Mouse (Mus musculus): ENCODE measurements around the gene Etl4. TPM values are rescaled to one million over a fixed set of nuclear protein-coding genes. Genes with fewer than 3 reads are reported as not detected.

Etl4 gene
- total RNA-seq, 1 experiment, result 50.8 TPM

GRCm38 (mm10) chr2:20510061-20510460, 600.5 kb downstream of the Etl4 start:
- no peak for TF ChIP-seq CHD2 (IDR thresholded peaks at IDR 0.05; ENCODE audit: low read depth, low read length)
- TF ChIP-seq ZC3H11A (IDR thresholded peaks at IDR 0.05; ENCODE audit: borderline replicate concordance, low read depth, low read length), result no peak
- no peak for TF ChIP-seq MAFK (IDR thresholded peaks at IDR 0.05; ENCODE audit: insufficient read depth, low read depth, low read length)
- TF ChIP-seq ZNF384 (IDR thresholded peaks at IDR 0.05; ENCODE audit: low read depth, low read length), result no peak
- no peak for TF ChIP-seq HCFC1 (IDR thresholded peaks at IDR 0.05; ENCODE audit: borderline replicate concordance, insufficient read depth, low read length)
- DNase-seq (ENCODE audit: low read depth, low spot score), result no peak
- in situ Hi-C loops (cut with MboI; ENCODE audit: low sequenced_read_pairs in 2 of 2, unreplicated experiment in 2 of 2), result no loop called here

DNA sequence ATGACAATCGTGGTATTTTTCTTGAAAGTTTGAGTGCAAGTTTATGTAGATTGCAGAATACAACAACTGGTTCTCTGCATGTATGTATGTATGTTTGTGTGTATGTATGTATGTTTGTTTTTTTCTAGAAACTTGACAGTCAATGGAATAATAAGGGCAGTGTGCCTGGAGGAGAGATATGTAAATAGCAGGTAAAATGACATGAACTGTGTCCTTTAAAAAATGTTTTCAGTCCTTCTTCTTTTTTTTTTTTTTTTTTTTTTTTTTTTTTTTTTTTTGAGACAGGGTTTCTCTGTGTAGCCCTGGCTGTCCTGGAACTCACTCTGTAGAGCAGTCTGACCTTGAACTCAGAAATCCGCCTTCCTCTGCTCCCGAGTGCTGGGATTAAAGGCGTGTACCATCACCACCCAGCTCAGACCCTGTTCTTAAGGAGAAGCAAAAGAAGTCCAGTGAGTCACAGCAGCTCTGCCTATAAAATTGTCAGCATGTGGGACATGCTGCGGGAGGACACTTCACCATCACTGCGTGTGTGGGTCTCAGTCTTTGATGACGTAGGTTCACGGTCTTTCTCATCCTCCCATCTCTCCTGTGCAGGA, 606.8 kb downstream of the Etl4 start:
- Histone ChIP-seq H3K36me3 (ENCODE audit: control insufficient read depth, insufficient read depth, low read length, poor library complexity, severe bottlenecking) (no peaks in the 10 kb centered on the region), H3K4me3 (ENCODE audit: insufficient read depth in 1 of 2, low read depth in 1 of 2, low read length in 2 of 2, poor library complexity in 1 of 2, severe bottlenecking in 1 of 2) (no peak overlapping the region), H3K4me1 (ENCODE audit: control insufficient read depth in 2 of 2, insufficient read depth in 2 of 2, low read length in 2 of 2, poor library complexity in 1 of 2) (peaks cover 5 to 15% of the 10 kb centered on the region in 2 experiments), H3K27ac (ENCODE audit: insufficient read depth, low read depth, low read length, poor library complexity, severe bottlenecking) (no peak overlapping the region; the same call in 1 of the 2 replicates), H3K9ac (ENCODE audit: insufficient read depth, low read depth, low read length, poor library complexity, severe bottlenecking) (no peak overlapping the region), H3K9me3 (ENCODE audit: control insufficient read depth, insufficient read depth, low read depth, low read length) (no peaks in the 10 kb centered on the region)
- DNase-seq (ENCODE audit: low read depth, low spot score), result no peak
- in situ Hi-C loops (cut with MboI; ENCODE audit: low sequenced_read_pairs in 2 of 2, unreplicated experiment in 2 of 2), result no loop called here
- no peak for TF ChIP-seq HCFC1 (IDR thresholded peaks at IDR 0.05; ENCODE audit: borderline replicate concordance, insufficient read depth, low read length)
- peak; percentile 92 for TF ChIP-seq ZNF384 (IDR thresholded peaks at IDR 0.05; ENCODE audit: low read depth, low read length)

More at GRCm38 (mm10) chr2:20510061-20510460, 600.5 kb downstream of the Etl4 start:
- no peaks in the 10 kb centered on the region for H3K36me3 ChIP-seq (ENCODE audit: control insufficient read depth, insufficient read depth, low read length, poor library complexity, severe bottlenecking)
- H3K9me3 ChIP-seq (ENCODE audit: control insufficient read depth, insufficient read depth, low read depth, low read length), result no peaks in the 10 kb centered on the region
- no peak overlapping the region for H3K4me3 ChIP-seq (ENCODE audit: insufficient read depth in 1 of 2, low read depth in 1 of 2, low read length in 2 of 2, poor library complexity in 1 of 2, severe bottlenecking in 1 of 2)
- H3K4me1 ChIP-seq (ENCODE audit: control insufficient read depth in 2 of 2, insufficient read depth in 2 of 2, low read length in 2 of 2, poor library complexity in 1 of 2), result 0 out of 4 replicates have a peak, but pooled peaks cover 0 to 2% of the 10 kb centered on the region in 2 experiments
- H3K27ac ChIP-seq (ENCODE audit: insufficient read depth, low read depth, low read length, poor library complexity, severe bottlenecking), result no peak overlapping the region
- H3K9ac ChIP-seq (ENCODE audit: insufficient read depth, low read depth, low read length, poor library complexity, severe bottlenecking), result no peak overlapping the region; the same call in 1 of the 2 replicates

DNA sequence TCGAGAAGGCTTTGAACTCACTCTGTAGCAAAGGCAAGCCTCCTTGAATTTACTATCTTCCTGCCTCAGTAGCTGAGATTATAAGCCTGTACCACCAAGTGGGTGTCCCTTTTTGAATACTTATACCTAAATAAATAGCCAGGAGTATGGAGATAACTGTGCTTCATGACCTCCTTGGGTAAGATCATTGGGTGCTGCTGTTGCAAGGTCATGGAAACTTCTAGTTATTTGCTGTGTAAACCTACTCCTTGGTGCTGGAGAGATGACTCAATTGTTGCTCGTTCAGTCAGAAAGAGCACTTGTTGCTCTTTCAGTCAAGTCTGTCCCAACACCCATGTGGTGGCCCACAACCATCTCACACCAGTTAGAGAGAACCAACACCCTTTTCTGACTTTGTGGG, 608.3 kb downstream of the Etl4 start:
- H3K36me3 ChIP-seq (ENCODE audit: control insufficient read depth, insufficient read depth, low read length, poor library complexity, severe bottlenecking), result peaks cover 4% of the 10 kb centered on the region
- H3K9ac ChIP-seq (ENCODE audit: insufficient read depth, low read depth, low read length, poor library complexity, severe bottlenecking), result no peak overlapping the region
- TF ChIP-seq CHD2 (IDR thresholded peaks at IDR 0.05; ENCODE audit: low read depth, low read length) (no peak), ZNF384 (IDR thresholded peaks at IDR 0.05; ENCODE audit: low read depth, low read length) (no peak), HCFC1 (IDR thresholded peaks at IDR 0.05; ENCODE audit: borderline replicate concordance, insufficient read depth, low read length) (no peak), MAFK (IDR thresholded peaks at IDR 0.05; ENCODE audit: insufficient read depth, low read depth, low read length) (no peak), ZC3H11A (IDR thresholded peaks at IDR 0.05; ENCODE audit: borderline replicate concordance, low read depth, low read length) (no peak)
- in situ Hi-C loops (cut with MboI; ENCODE audit: low sequenced_read_pairs in 2 of 2, unreplicated experiment in 2 of 2), result no loop called here
- no peak for DNase-seq (ENCODE audit: low read depth, low spot score)
- H3K4me3 ChIP-seq (ENCODE audit: insufficient read depth in 1 of 2, low read depth in 1 of 2, low read length in 2 of 2, poor library complexity in 1 of 2, severe bottlenecking in 1 of 2), result no peak overlapping the region
- H3K27ac ChIP-seq (ENCODE audit: insufficient read depth, low read depth, low read length, poor library complexity, severe bottlenecking), result no peak overlapping the region
- H3K4me1 ChIP-seq (ENCODE audit: control insufficient read depth in 2 of 2, insufficient read depth in 2 of 2, low read length in 2 of 2, poor library complexity in 1 of 2), result peaks cover 5 to 18% of the 10 kb centered on the region in 2 experiments
- no peaks in the 10 kb centered on the region for H3K9me3 ChIP-seq (ENCODE audit: control insufficient read depth, insufficient read depth, low read depth, low read length)

- Histone ChIP-seq H3K27ac (ENCODE audit: insufficient read depth, low read depth, low read length, poor library complexity, severe bottlenecking) (no peak overlapping the region), H3K36me3 (ENCODE audit: control insufficient read depth, insufficient read depth, low read length, poor library complexity, severe bottlenecking) (peaks cover 4% of the 10 kb centered on the region), H3K9ac (ENCODE audit: insufficient read depth, low read depth, low read length, poor library complexity, severe bottlenecking) (no peak overlapping the region), H3K4me1 (ENCODE audit: control insufficient read depth in 2 of 2, insufficient read depth in 2 of 2, low read length in 2 of 2, poor library complexity in 1 of 2) (peaks cover 5 to 18% of the 10 kb centered on the region in 2 experiments), H3K4me3 (ENCODE audit: insufficient read depth in 1 of 2, low read depth in 1 of 2, low read length in 2 of 2, poor library complexity in 1 of 2, severe bottlenecking in 1 of 2) (no peak overlapping the region), H3K9me3 (ENCODE audit: control insufficient read depth, insufficient read depth, low read depth, low read length) (no peaks in the 10 kb centered on the region)
- no peak for DNase-seq (ENCODE audit: low read depth, low spot score)
- TF ChIP-seq CHD2 (IDR thresholded peaks at IDR 0.05; ENCODE audit: low read depth, low read length) (no peak), MAFK (IDR thresholded peaks at IDR 0.05; ENCODE audit: insufficient read depth, low read depth, low read length) (no peak), ZC3H11A (IDR thresholded peaks at IDR 0.05; ENCODE audit: borderline replicate concordance, low read depth, low read length) (no peak), HCFC1 (IDR thresholded peaks at IDR 0.05; ENCODE audit: borderline replicate concordance, insufficient read depth, low read length) (no peak), ZNF384 (IDR thresholded peaks at IDR 0.05; ENCODE audit: low read depth, low read length) (no peak)
- in situ Hi-C loops (cut with MboI; ENCODE audit: low sequenced_read_pairs in 2 of 2, unreplicated experiment in 2 of 2), result no loop called here
These were observed 608.9 kb downstream of the Etl4 start for GRCm38 (mm10) chr2:20518506-20518905.

Measured in ES-E14 (cell line).